Mouse (Mus musculus): Measurements from ENCODE around the gene Nmi.

DNA sequence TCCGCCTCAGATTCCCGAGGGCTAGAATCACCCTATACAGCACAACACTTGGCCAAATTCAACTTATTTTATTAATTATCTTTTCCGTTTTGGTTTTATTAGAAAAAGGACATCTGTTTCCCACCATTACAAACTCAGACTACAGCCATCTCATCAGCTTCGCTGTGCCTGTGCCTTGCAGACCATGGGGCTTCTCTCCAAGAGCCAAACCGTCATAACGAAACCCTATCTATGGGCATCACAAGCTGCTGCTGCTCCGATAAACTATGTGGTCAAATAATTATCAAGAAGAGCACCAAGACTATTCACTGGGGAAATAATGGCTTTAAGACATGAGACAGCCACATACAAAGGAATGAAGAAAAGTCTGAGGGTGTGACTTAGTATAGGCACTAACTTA, 31.5 kb downstream of the Nmi start:
- TF ChIP-seq POLR2A (IDR thresholded peaks at IDR 0.05; ENCODE audit: insufficient read depth, low read depth, low read length), result no peak
- no peak for TF ChIP-seq CTCF (IDR thresholded peaks at IDR 0.05; ENCODE audit: insufficient read depth, low read depth, low read length)

Measured in olfactory bulb, adult 2 months (tissue).